Mouse (Mus musculus) spleen, postnatal 14 days (tissue): Measurements from ENCODE around the gene Pimreg.

Source experiments
- DNase-seq, 2 experiments: peaks; one replicate each; pipeline ENCODE4 v3.0.0; 2021 to 2022; ENCODE audit warnings: low spot score in 2 of 2

The Pimreg gene

GRCm38 (mm10) chr11:72065103-72065502 is 23.3 kb downstream of the Pimreg start:
- no peak for DNase-seq

GRCm38 (mm10) chr11:72066330-72066729 is 24.5 kb downstream of the Pimreg start:
- DNase-seq = no peak

GRCm38 (mm10) chr11:72067326-72067725 is 25.5 kb downstream of the Pimreg start:
- DNase-seq = no peak

GRCm38 (mm10) chr11:72068026-72068425 is 26.2 kb downstream of the Pimreg start:
- no peak for DNase-seq

GRCm38 (mm10) chr11:72070733-72071132 is 28.9 kb downstream of the Pimreg start:
- DNase-seq = no peak

- no peak for DNase-seq
These were observed 30.6 kb downstream of the Pimreg start for GRCm38 (mm10) chr11:72072331-72072905.

- DNase-seq = no peak
These were observed 32.4 kb downstream of the Pimreg start for GRCm38 (mm10) chr11:72074230-72074629.

GRCm38 (mm10) chr11:72078056-72078455 is 36.2 kb downstream of the Pimreg start:
- no peak for DNase-seq

- no peak for DNase-seq
These were observed 36.8 kb downstream of the Pimreg start for GRCm38 (mm10) chr11:72078647-72079046.

- DNase-seq = no peak
These were observed 38.6 kb downstream of the Pimreg start for GRCm38 (mm10) chr11:72080461-72080860.

GRCm38 (mm10) chr11:72082601-72083000 is 40.8 kb downstream of the Pimreg start:
- no peak for DNase-seq

- no peak for DNase-seq
These were observed 42.5 kb downstream of the Pimreg start for GRCm38 (mm10) chr11:72084337-72084736.

GRCm38 (mm10) chr11:72086251-72087046 is 44.6 kb downstream of the Pimreg start:
- DNase-seq = no peak

- DNase-seq = no peak
These were observed 50.6 kb downstream of the Pimreg start for GRCm38 (mm10) chr11:72092390-72092789.

GRCm38 (mm10) chr11:72094442-72094841 is 52.6 kb downstream of the Pimreg start:
- no peak for DNase-seq

GRCm38 (mm10) chr11:72095994-72096393 is 54.2 kb downstream of the Pimreg start:
- DNase-seq = no peak
